Mouse (Mus musculus) limb, embryonic 13.5 days (tissue): ENCODE data around the gene Nkx1-1. TPM values are rescaled to one million over a fixed set of nuclear protein-coding genes. Genes with fewer than 3 reads are reported as not detected.
A peak's percentile ranks its signal among the peaks of the same experiment; 100 is the strongest.

ENCODE experiments used
- ATAC-seq: fragments of 200-750 bp; cut with Nextera tagmentation; 2 replicates; pipeline ENCODE4 v1.8.0; 2017; ENCODE audit warnings: low read depth, moderate number of reproducible peaks, moderate TSS enrichment; ENCODE audit not compliant: low FRiP score
- H3K27ac ChIP-seq: fragments of 300-500 bp; sonication (generic); 2 replicates; pipeline ENCODE4 v1.5.1; 2015; ENCODE audit warnings: inconsistent platforms, mild to moderate bottlenecking, moderate library complexity
- H3K27me3 ChIP-seq: fragments of 300-500 bp; sonication (generic); 2 replicates; pipeline ENCODE4 v1.6.1; 2015; ENCODE audit warnings: mild to moderate bottlenecking, inconsistent platforms
- H3K36me3 ChIP-seq: fragments of 300-500 bp; sonication (generic); 2 replicates; pipeline ENCODE4 v1.6.1; 2015; ENCODE audit warnings: inconsistent platforms, mild to moderate bottlenecking, moderate library complexity
- H3K4me1 ChIP-seq: fragments of 300-500 bp; sonication (generic); 2 replicates; pipeline ENCODE4 v1.6.1; 2015; ENCODE audit warnings: inconsistent platforms
- H3K4me2 ChIP-seq: fragments of 300-500 bp; sonication (generic); replicated peaks from 2 replicates; pipeline ENCODE4 v1.6.1; 2015; ENCODE audit warnings: inconsistent platforms, mild to moderate bottlenecking, moderate library complexity
- H3K4me3 ChIP-seq: fragments of 300-500 bp; sonication (generic); 2 replicates; pipeline ENCODE4 v1.5.1; 2015; ENCODE audit warnings: moderate library complexity, mild to moderate bottlenecking, inconsistent platforms
- H3K9ac ChIP-seq: fragments of 300-500 bp; sonication (generic); 2 replicates; pipeline ENCODE4 v1.6.1; 2015; ENCODE audit warnings: mild to moderate bottlenecking, inconsistent platforms
- H3K9me3 ChIP-seq: fragments of 300-500 bp; sonication (generic); 2 replicates; pipeline ENCODE4 v1.6.1; 2016; ENCODE audit warnings: inconsistent platforms
- WGBS: fragments of 180-500 bp; shearing (Covaris S2); methylation state at CpG from one replicate; pipeline ENCODE4 v1.1.7; 2015; 5-methylcytosine and 5-hydroxymethylcytosine counted together
- polyA plus RNA-seq: library from polyadenylated mRNA; unstranded; fragments of >200 nt; fragmentation: Nextera tagmentation; extraction: Ambion mirVana; gene quantifications from 2 replicates; pipeline ENCODE4 v1.2.1, GENCODE M21; 2015

Gene Nkx1-1
- polyA plus RNA-seq = not detected in 2 replicates

DNA sequence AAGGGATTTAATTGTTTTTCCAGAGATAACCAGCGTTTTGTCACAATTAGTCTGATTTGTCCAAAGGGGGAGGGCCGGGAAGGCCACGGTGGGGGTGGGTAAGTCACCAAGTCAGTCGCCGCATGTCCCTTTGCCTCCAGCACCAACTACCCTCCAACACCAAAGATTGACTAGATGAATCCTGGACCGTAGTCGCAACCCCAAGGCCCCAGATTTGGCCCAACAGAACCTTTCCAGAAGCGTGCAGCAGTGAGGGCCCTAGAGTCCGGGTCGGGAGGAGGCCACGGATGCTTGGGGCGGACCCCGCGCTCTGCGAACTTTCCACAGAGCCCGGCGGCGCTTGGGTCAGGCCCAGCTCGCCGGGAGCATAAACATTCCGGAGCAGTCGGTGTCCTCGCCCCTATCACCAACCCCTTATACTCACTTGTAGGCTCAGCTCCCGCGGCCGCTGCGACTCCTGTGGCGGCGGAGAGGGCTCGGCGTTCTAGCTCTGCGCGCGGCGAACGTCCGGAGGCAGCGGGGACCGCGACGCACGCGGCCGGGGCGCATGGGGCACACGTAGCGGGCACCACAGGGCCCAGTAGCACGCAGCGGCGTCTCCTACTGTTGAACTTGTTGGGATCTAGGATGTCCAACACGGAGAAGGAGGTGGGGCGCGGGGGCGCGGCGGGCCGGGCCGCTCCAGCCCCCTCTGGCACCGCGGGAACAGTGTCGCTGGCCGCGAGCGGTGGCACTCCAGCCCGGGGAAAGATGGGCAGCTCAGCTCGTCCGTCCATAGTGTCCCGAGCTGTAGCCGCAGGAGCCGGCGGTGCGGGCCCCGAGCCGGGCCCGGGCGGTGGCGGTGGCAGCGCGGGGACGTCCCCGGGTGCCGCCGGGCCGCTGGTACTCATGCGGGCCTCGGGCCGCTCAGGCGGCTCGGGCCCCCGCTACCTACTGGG is at the start of gene Nkx1-1:
Gene Nkx1-1, minus strand, starts transcription at position 776 of the 938 bp plus-strand sequence.
- no peak within 1 kb of the TSS for H3K9ac ChIP-seq

GRCm38 (mm10) chr5:33481318-33481685 is 47.5 kb upstream of the Nkx1-1 start:
- WGBS = 16% methylated on average over 7 of the region's 7 CpGs
- Histone ChIP-seq H3K27me3 (peaks cover 37% of the 10 kb centered on the region), H3K4me3 (no peak overlapping the region), H3K9me3 (no peaks in the 10 kb centered on the region), H3K4me2 (no peak overlapping the region), H3K36me3 (no peaks in the 10 kb centered on the region), H3K27ac (no peak overlapping the region), H3K4me1 (no peaks in the 10 kb centered on the region; the same call in 1 of the 2 replicates), H3K9ac (no peak overlapping the region)
- no peak for ATAC-seq

More for the DNA sequence above, at the start of gene Nkx1-1:
- no peaks in the 10 kb centered on the region for H3K9me3 ChIP-seq
- peaks cover 45% of the 10 kb centered on the region for H3K4me1 ChIP-seq
- H3K27me3 ChIP-seq = peaks cover 99% of the 10 kb centered on the region
- under 1% methylated on average over 86 of the region's 90 CpGs for WGBS
- no peak within 1 kb of the TSS for H3K27ac ChIP-seq
- H3K4me3 ChIP-seq = peak within 1 kb of the TSS; percentile 33
- no peak for ATAC-seq
- peak within 1 kb of the TSS; percentile 55 for H3K4me2 ChIP-seq
- H3K36me3 ChIP-seq = no peaks in the 10 kb centered on the region

DNA sequence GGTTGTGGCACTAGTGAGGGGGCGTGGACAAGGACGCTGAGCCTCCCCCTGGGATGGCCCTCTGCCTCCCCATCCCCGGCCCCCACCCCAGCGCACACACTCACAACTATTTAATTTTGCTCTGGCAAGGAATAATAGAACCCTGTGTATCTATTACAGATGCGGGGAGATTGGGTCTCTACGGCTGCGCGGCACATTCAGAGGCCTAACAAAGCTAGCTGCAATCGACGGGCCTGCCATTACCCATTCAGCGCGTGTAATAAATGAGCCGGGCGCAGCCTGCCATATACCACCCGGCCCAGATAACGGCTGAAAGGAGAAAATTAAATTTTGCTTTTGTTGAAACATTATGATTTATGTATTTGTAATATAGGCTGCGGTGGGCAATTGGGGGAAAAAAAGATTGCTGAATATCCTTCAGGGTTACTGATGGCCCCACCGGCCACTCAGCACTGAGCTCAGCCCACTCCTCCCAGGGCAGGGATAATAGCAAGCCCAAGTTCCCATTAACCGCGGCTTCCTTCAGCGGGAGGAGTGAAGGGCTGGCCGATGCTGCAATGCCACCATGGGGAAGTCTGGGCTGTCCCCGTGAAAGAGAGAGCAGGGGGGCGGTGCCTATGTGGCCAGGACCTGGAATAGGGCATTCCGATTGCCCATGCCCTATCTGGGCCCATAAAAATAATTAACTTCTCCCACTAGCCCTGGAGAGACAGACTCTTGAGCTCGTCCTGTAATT is 47.0 kb upstream of the Nkx1-1 start:
- peaks cover 33% of the 10 kb centered on the region for H3K27me3 ChIP-seq
- H3K4me1 ChIP-seq = no peaks in the 10 kb centered on the region; the same call in 1 of the 2 replicates
- no peak overlapping the region for H3K9ac ChIP-seq
- H3K9me3 ChIP-seq = no peaks in the 10 kb centered on the region
- H3K4me3 ChIP-seq = no peak overlapping the region
- ATAC-seq = no peak
- H3K36me3 ChIP-seq = no peaks in the 10 kb centered on the region
- H3K4me2 ChIP-seq = no peak overlapping the region
- no peak overlapping the region for H3K27ac ChIP-seq
- WGBS = 53% methylated on average over 26 of the region's 26 CpGs

- Histone ChIP-seq H3K27ac (no peak overlapping the region), H3K4me3 (no peak overlapping the region), H3K9ac (no peak overlapping the region), H3K27me3 (peaks cover 21% of the 10 kb centered on the region; the same call in 1 of the 2 replicates), H3K9me3 (no peaks in the 10 kb centered on the region), H3K4me1 (no peaks in the 10 kb centered on the region), H3K36me3 (no peaks in the 10 kb centered on the region), H3K4me2 (no peak overlapping the region)
- ATAC-seq = no peak
- 43% methylated on average over 11 of the region's 11 CpGs for WGBS
These were observed 31.7 kb upstream of the Nkx1-1 start for GRCm38 (mm10) chr5:33465464-33465863.

DNA sequence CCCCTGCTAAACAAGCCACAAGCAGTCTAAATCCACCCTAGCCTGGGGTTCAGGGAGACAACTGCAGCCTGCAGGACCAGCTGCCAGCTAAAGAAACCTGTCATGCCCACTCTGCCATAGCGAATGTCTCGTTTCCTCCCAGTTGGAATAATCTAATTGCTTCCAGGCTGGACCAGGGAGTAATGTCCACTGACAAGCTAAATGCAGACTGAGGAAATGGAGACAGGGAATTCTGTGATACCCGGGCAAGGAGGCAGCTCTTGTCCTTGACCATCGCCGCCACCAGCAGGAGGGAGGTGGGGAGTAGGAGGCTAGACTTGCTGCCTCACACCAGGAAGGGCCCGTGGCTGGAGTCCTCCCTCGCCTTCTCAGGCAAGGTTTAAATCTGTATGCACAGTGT is 30.6 kb upstream of the Nkx1-1 start:
- H3K4me1 ChIP-seq = no peaks in the 10 kb centered on the region
- peaks cover 28% of the 10 kb centered on the region; the same call in 1 of the 2 replicates for H3K27me3 ChIP-seq
- H3K36me3 ChIP-seq = no peaks in the 10 kb centered on the region
- H3K4me3 ChIP-seq = no peak overlapping the region
- H3K4me2 ChIP-seq = no peak overlapping the region
- H3K9me3 ChIP-seq = no peaks in the 10 kb centered on the region
- H3K9ac ChIP-seq = no peak overlapping the region
- ATAC-seq = no peak
- H3K27ac ChIP-seq = no peak overlapping the region
- 59% methylated on average over 7 of the region's 7 CpGs for WGBS

- no peak overlapping the region for H3K9ac ChIP-seq
- no peak overlapping the region for H3K4me2 ChIP-seq
- ATAC-seq = no peak
- 58% methylated on average over 2 of the region's 2 CpGs for WGBS
- H3K27ac ChIP-seq = no peak overlapping the region
- H3K4me3 ChIP-seq = no peak overlapping the region
- H3K27me3 ChIP-seq = peaks cover 14% of the 10 kb centered on the region; the same call in 1 of the 2 replicates
- H3K4me1 ChIP-seq = no peaks in the 10 kb centered on the region
- no peaks in the 10 kb centered on the region for H3K9me3 ChIP-seq
- no peaks in the 10 kb centered on the region for H3K36me3 ChIP-seq
These were observed 25.3 kb upstream of the Nkx1-1 start for GRCm38 (mm10) chr5:33459111-33459510.

DNA sequence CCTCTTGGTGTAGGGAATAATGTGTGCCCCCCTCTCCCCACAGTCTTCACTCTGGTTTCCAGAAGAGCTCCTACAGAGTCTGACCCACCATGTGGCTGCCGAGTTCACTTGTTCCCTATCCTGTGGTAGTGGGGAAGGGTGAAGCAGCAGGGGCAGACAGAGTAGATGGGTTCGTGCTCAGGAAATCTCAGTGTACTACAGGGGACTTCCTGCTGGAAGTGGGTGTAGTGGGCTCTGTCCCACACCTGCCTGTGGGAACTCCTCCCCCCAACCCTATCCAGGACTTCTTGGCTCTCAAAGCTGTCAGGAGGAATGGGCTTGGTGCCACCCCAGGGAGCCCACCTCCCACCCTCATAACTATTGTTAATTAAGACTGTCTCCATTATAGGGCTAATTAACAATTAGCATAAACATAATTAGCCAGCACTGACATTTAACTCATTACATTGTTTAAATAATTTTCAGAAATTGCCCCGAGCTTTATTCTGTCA is 24.4 kb upstream of the Nkx1-1 start:
- Histone ChIP-seq H3K4me1 (no peaks in the 10 kb centered on the region), H3K27ac (no peak overlapping the region), H3K27me3 (peaks cover 14% of the 10 kb centered on the region; the same call in 1 of the 2 replicates), H3K9ac (no peak overlapping the region), H3K4me3 (no peak overlapping the region), H3K36me3 (no peaks in the 10 kb centered on the region), H3K4me2 (no peak overlapping the region), H3K9me3 (no peaks in the 10 kb centered on the region)
- WGBS = 49% methylated on average over 3 of the region's 3 CpGs
- no peak for ATAC-seq

DNA sequence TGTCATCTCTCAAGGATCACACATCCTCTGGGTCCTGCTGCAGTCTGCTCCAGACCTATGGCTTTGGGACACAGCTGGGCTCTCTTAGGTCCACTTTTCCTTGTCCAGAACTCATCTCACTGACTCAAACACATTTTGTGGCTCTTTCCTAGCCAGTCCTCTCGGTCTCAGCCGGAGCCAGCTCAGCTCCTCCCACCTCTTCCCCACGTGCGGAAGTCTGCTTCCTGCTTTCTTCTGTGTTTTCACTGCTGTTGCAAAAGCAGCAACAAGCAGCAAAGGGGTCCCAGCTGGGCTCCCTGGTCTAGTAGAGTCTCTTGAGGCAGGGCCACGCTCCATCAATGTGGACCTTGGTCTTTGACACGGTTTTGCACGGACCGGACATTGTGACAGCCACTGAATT is 22.0 kb upstream of the Nkx1-1 start:
- H3K4me1 ChIP-seq = no peaks in the 10 kb centered on the region
- no peak overlapping the region for H3K4me3 ChIP-seq
- no peak for ATAC-seq
- H3K9me3 ChIP-seq = no peaks in the 10 kb centered on the region
- H3K27me3 ChIP-seq = peaks cover 10% of the 10 kb centered on the region; the same call in 1 of the 2 replicates
- H3K27ac ChIP-seq = no peak overlapping the region
- no peak overlapping the region for H3K9ac ChIP-seq
- H3K36me3 ChIP-seq = no peaks in the 10 kb centered on the region
- no peak overlapping the region for H3K4me2 ChIP-seq
- 50% methylated on average over 8 of the region's 8 CpGs for WGBS

DNA sequence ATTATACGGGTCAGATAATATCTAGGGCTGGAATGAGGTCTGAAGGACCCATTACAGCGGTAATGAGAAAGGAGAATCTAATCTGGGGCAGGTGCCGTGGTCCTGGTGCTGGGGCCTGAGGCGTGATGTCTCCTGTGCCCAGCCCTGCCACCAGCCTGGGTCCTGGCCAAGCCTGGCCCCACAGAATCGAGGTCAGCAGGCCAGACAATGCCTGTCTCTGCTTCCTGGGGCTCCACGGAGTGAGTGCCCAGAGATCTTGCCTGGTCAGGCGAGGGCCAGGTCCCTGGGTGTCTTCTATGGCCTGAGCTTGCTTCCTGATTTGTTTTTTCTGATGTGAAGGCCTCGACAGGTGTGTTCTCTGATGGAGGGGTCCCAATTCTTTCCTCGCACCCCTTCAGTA is 10.0 kb upstream of the Nkx1-1 start:
- peaks cover 70% of the 10 kb centered on the region for H3K27me3 ChIP-seq
- 47% methylated on average over 9 of the region's 9 CpGs for WGBS

GRCm38 (mm10) chr5:33442927-33443710 is 9.3 kb upstream of the Nkx1-1 start:
- Histone ChIP-seq H3K9ac (peak overlapping the region; percentile 1; the same call in 1 of the 2 replicates), H3K9me3 (no peaks in the 10 kb centered on the region), H3K4me2 (peak overlapping the region; percentile 63), H3K36me3 (no peaks in the 10 kb centered on the region), H3K4me3 (peak overlapping the region; percentile 36), H3K27ac (no peak overlapping the region), H3K27me3 (peaks cover 76% of the 10 kb centered on the region), H3K4me1 (peaks cover 4% of the 10 kb centered on the region; the same call in 1 of the 2 replicates)
- no peak for ATAC-seq
- WGBS = 7% methylated on average over 55 of the region's 56 CpGs

More for the DNA sequence above, 10.0 kb upstream of the Nkx1-1 start:
- H3K9me3 ChIP-seq = no peaks in the 10 kb centered on the region
- no peak overlapping the region for H3K9ac ChIP-seq
- H3K4me3 ChIP-seq = no peak overlapping the region
- H3K27ac ChIP-seq = no peak overlapping the region
- no peak for ATAC-seq
- no peaks in the 10 kb centered on the region for H3K36me3 ChIP-seq
- no peak overlapping the region for H3K4me2 ChIP-seq
- peaks cover 4% of the 10 kb centered on the region; the same call in 1 of the 2 replicates for H3K4me1 ChIP-seq

GRCm38 (mm10) chr5:33438214-33438613 is 4.4 kb upstream of the Nkx1-1 start:
- H3K4me1 ChIP-seq = peaks cover 20% of the 10 kb centered on the region
- H3K4me2 ChIP-seq = no peak overlapping the region
- H3K9me3 ChIP-seq = no peaks in the 10 kb centered on the region
- no peak overlapping the region for H3K27ac ChIP-seq
- peak; percentile 90 for ATAC-seq
- H3K36me3 ChIP-seq = no peaks in the 10 kb centered on the region
- H3K9ac ChIP-seq = no peak overlapping the region
- WGBS = 2% methylated on average over 23 of the region's 23 CpGs
- peaks cover 97% of the 10 kb centered on the region for H3K27me3 ChIP-seq
- no peak overlapping the region for H3K4me3 ChIP-seq
